Comparison of ENCODE assay signal across 8 mouse cellular contexts in the genomic region with DNA sequence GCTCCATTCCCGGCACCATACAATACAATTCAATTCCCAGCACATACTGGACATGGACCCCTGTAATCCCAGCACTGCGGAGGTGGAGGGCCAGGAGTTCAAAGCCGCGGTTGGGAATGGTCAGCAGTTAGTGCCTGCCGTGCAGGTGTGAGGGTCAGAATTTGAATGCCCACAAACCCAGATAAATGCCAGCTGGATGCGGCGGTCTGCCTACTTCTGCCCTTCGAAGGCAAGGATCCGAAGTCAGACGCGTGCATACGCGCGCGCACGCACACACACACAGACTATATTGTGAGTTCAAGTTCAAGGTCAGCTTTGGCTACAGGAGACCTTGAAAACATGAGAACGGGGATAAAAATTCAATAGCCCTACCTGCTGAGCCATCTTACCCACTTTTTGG. TPM values are rescaled to one million over a fixed set of nuclear protein-coding genes. Genes with fewer than 3 reads are reported as not detected.
DNase-seq lines count a peak whose midpoint lies in the region; ATAC-seq and TF ChIP-seq lines count a peak whose summit lies in the region.

No protein-coding gene starts in this region.

- no peak overlapping the region for H3K27ac ChIP-seq in heart, embryonic 12.5 days (ENCODE audit: poor library complexity, severe bottlenecking)
- H3K27ac ChIP-seq in MEL (ENCODE audit: control insufficient read depth, low read depth, low read length), result peak overlapping the region; percentile 80
- H3K27ac ChIP-seq in heart, embryonic 16.5 days (ENCODE audit: low read length), result peak overlapping the region; percentile 75
- peak overlapping the region; percentile 90; the same call in 1 of the 2 replicates for H3K27ac ChIP-seq in liver, postnatal 0 days (ENCODE audit: low read depth)

- no peak for TF ChIP-seq POLR2A in MEL (IDR thresholded peaks at IDR 0.05; ENCODE audit: control insufficient read depth in 1 of 2, insufficient read depth in 1 of 2, low read depth in 1 of 2, low read length in 2 of 2, poor library complexity in 1 of 2)

- peak overlapping the region; percentile 85 for H3K4me3 ChIP-seq in heart, embryonic 12.5 days
- peak overlapping the region; percentile 69 to 91 for H3K4me3 ChIP-seq in MEL (ENCODE audit: control insufficient read depth in 1 of 2, insufficient read depth in 1 of 2, low read depth in 2 of 2, low read length in 2 of 2)
- peak overlapping the region; percentile 71 for H3K4me3 ChIP-seq in heart, embryonic 16.5 days (ENCODE audit: low read length)
- peak overlapping the region; percentile 80; the same call in 1 of the 2 replicates for H3K4me3 ChIP-seq in liver, postnatal 0 days (ENCODE audit: low read depth, low read length)

- no peak for DNase-seq in heart, postnatal 4 days
- DNase-seq in MEL (ENCODE audit: low read depth, low spot score), result no peak
- no peak for DNase-seq in liver, postnatal 0 days
- DNase-seq in ovary, postnatal 14 days (ENCODE audit: low spot score), result no peak
- DNase-seq in adrenal gland, postnatal 10 days, result no peak
- no peak for DNase-seq in adrenal gland, adult 18-20 months (ENCODE audit: low spot score in 2 of 2)

- H3K79me2 ChIP-seq in MEL (ENCODE audit: control insufficient read depth, insufficient read depth, low read length, poor library complexity), result peaks cover 10% of the 10 kb centered on the region

- H3K27me3 ChIP-seq in heart, embryonic 12.5 days (replicated peaks), result no peaks in the 10 kb centered on the region
- H3K27me3 ChIP-seq in MEL (ENCODE audit: control insufficient read depth in 1 of 2, insufficient read depth in 2 of 2, low read length in 2 of 2), result no peaks in the 10 kb centered on the region
- H3K27me3 ChIP-seq in heart, embryonic 16.5 days (ENCODE audit: control insufficient read depth, insufficient read depth, low read length), result no peaks in the 10 kb centered on the region
- no peaks in the 10 kb centered on the region for H3K27me3 ChIP-seq in liver, postnatal 0 days (ENCODE audit: insufficient read depth, low read length)

- H3K9ac ChIP-seq in heart, embryonic 12.5 days, result peak overlapping the region; percentile 83
- H3K9ac ChIP-seq in MEL (ENCODE audit: control insufficient read depth, low read depth, low read length, poor library complexity, severe bottlenecking), result peak overlapping the region; percentile 74
- H3K9ac ChIP-seq in heart, embryonic 16.5 days (ENCODE audit: low read length), result peak overlapping the region; percentile 88
- H3K9ac ChIP-seq in liver, postnatal 0 days (replicated peaks), result peak overlapping the region; percentile 90

- H3K4me2 ChIP-seq in heart, embryonic 12.5 days, result peak overlapping the region; percentile 82
- peak overlapping the region; percentile 65 for H3K4me2 ChIP-seq in heart, embryonic 16.5 days (ENCODE audit: low read depth, low read length)
- H3K4me2 ChIP-seq in liver, postnatal 0 days (ENCODE audit: low read depth, low read length), result peak overlapping the region; percentile 90

- H3K36me3 ChIP-seq in heart, embryonic 12.5 days, result peaks cover 24% of the 10 kb centered on the region
- no peaks in the 10 kb centered on the region; a peak in 1 of 4 replicates for H3K36me3 ChIP-seq in MEL (ENCODE audit: control insufficient read depth in 1 of 2, insufficient read depth in 2 of 2, low read length in 2 of 2)
- H3K36me3 ChIP-seq in heart, embryonic 16.5 days (ENCODE audit: control insufficient read depth, insufficient read depth), result peaks cover 19% of the 10 kb centered on the region
- H3K36me3 ChIP-seq in liver, postnatal 0 days (replicated peaks; ENCODE audit: insufficient read depth, low read length), result peaks cover 15% of the 10 kb centered on the region

- H3K4me1 ChIP-seq in heart, embryonic 12.5 days (replicated peaks), result peaks cover 17% of the 10 kb centered on the region
- peaks cover 0 to 7% of the 10 kb centered on the region in 2 experiments; a peak in 1 of 4 replicates for H3K4me1 ChIP-seq in MEL (ENCODE audit: control insufficient read depth in 1 of 2, insufficient read depth in 2 of 2, low read length in 2 of 2)
- H3K4me1 ChIP-seq in heart, embryonic 16.5 days (ENCODE audit: control insufficient read depth, insufficient read depth, low read length), result peaks cover 13% of the 10 kb centered on the region
- peaks cover 19% of the 10 kb centered on the region for H3K4me1 ChIP-seq in liver, postnatal 0 days (ENCODE audit: insufficient read depth)

- H3K9me3 ChIP-seq in heart, embryonic 12.5 days (replicated peaks), result no peaks in the 10 kb centered on the region
- H3K9me3 ChIP-seq in MEL (replicated peaks; ENCODE audit: insufficient read depth, low read length), result no peaks in the 10 kb centered on the region
- no peaks in the 10 kb centered on the region for H3K9me3 ChIP-seq in heart, embryonic 16.5 days (replicated peaks; ENCODE audit: control insufficient read depth, low read length)
- H3K9me3 ChIP-seq in liver, postnatal 0 days (ENCODE audit: low read length), result no peaks in the 10 kb centered on the region

- no peak for ATAC-seq in heart, embryonic 12.5 days (ENCODE audit: insufficient number of reproducible peaks, low FRiP score)
- ATAC-seq in heart, embryonic 16.5 days (replicated peaks; ENCODE audit: extremely low read depth, insufficient read depth, low FRiP score), result no peak
- no peak for ATAC-seq in liver, postnatal 0 days

- no peak for TF ChIP-seq CTCF in MEL (IDR thresholded peaks at IDR 0.05 in 2 of 3, conservative IDR thresholded peaks at IDR 0.05 in 1 of 3; ENCODE audit: control insufficient read depth in 1 of 3, insufficient read depth in 1 of 3, low read depth in 2 of 3, low read length in 3 of 3, poor library complexity in 1 of 3, severe bottlenecking in 1 of 3)
- TF ChIP-seq CTCF in liver, postnatal 0 days (IDR thresholded peaks at IDR 0.05; ENCODE audit: low read depth), result no peak

- no peak for TF ChIP-seq RAD21 in MEL (IDR thresholded peaks at IDR 0.05; ENCODE audit: low read depth, low read length)

- TF ChIP-seq EP300 in MEL (IDR thresholded peaks at IDR 0.05; ENCODE audit: low read depth in 1 of 2, low read length in 2 of 2), result no peak
- TF ChIP-seq EP300 in liver, postnatal 0 days (IDR thresholded peaks at IDR 0.05; ENCODE audit: low read depth), result no peak

- 56% methylated on average over 17 of the region's 17 CpGs for WGBS in heart, embryonic 12.5 days
- WGBS in heart, embryonic 16.5 days, result 61% methylated on average over 17 of the region's 17 CpGs
- WGBS in liver, postnatal 0 days (ENCODE audit: insufficient replicate concordance), result 67% methylated on average over 17 of the region's 17 CpGs

RNA-seq across cellular contexts. Expression of a gene that starts 0.8 kb away (rescaled TPM):
- polyA plus RNA-seq in heart, embryonic 12.5 days (2016; fragmentation: Nextera tagmentation; extraction: Ambion mirVana), result 41.7 and 41.9 TPM in 2 replicates
- total RNA-seq in heart, postnatal 4 days (2021), result 10 to 100 TPM; 28.6 to 29.9 TPM
- 41.3 and 42.2 TPM in 2 replicates for total RNA-seq in MEL (2012; rRNA removed)
- 10 to 100 TPM in 1 of 2 experiments, not detected in 1; 53.2 TPM for polyA plus RNA-seq in MEL (2012; ENCODE audit: insufficient read depth in 1 of 2, insufficient read length in 2 of 2, low read depth in 1 of 2, low replicate concordance in 2 of 2, missing spikeins in 1 of 2)
- 52.0 and 55.1 TPM in 2 replicates for polyA plus RNA-seq in heart, embryonic 16.5 days (2015; fragmentation: Nextera tagmentation; extraction: Ambion mirVana)
- polyA plus RNA-seq in liver, postnatal 0 days (2015; fragmentation: Nextera tagmentation; extraction: Ambion mirVana), result 192 and 213 TPM in 2 replicates
- total RNA-seq in adrenal gland, postnatal 10 days (2021), result 10 to 100 TPM; 68.3 to 72.5 TPM
- total RNA-seq in adrenal gland, adult 18-20 months (2021), result 10 to 100 TPM; 39.6 to 63.0 TPM

RNA-seq across cellular contexts. Expression of a gene that starts 8.1 kb away (rescaled TPM):
- polyA plus RNA-seq in heart, embryonic 12.5 days (2016; fragmentation: Nextera tagmentation; extraction: Ambion mirVana), result 0.13 and 0.33 TPM in 2 replicates
- not detected for total RNA-seq in heart, postnatal 4 days (2021)
- 1.7 and 2.0 TPM in 2 replicates for total RNA-seq in MEL (2012; rRNA removed)
- 1 to 10 TPM in 1 of 2 experiments, not detected in 1; 1.8 TPM for polyA plus RNA-seq in MEL (2012; ENCODE audit: insufficient read depth in 1 of 2, insufficient read length in 2 of 2, low read depth in 1 of 2, low replicate concordance in 2 of 2, missing spikeins in 1 of 2)
- 17.0 and 38.9 TPM in 2 replicates for polyA plus RNA-seq in heart, embryonic 16.5 days (2015; fragmentation: Nextera tagmentation; extraction: Ambion mirVana)
- 0.11 and 0.14 TPM in 2 replicates for polyA plus RNA-seq in liver, postnatal 0 days (2015; fragmentation: Nextera tagmentation; extraction: Ambion mirVana)
- total RNA-seq in adrenal gland, postnatal 10 days (2021), result not detected
- not detected for total RNA-seq in adrenal gland, adult 18-20 months (2021)

RNA-seq across cellular contexts. Expression of a gene that starts 10.9 kb away (rescaled TPM):
- polyA plus RNA-seq in heart, embryonic 12.5 days (2016; fragmentation: Nextera tagmentation; extraction: Ambion mirVana), result 106 and 115 TPM in 2 replicates
- total RNA-seq in heart, postnatal 4 days (2021), result 10 to 100 TPM; 69.6 to 71.9 TPM
- total RNA-seq in MEL (2012; rRNA removed), result 152 and 166 TPM in 2 replicates
- polyA plus RNA-seq in MEL (2012; ENCODE audit: insufficient read depth in 1 of 2, insufficient read length in 2 of 2, low read depth in 1 of 2, low replicate concordance in 2 of 2, missing spikeins in 1 of 2), result 100 to 1,000 TPM; 174 to 342 TPM
- 93.0 and 103 TPM in 2 replicates for polyA plus RNA-seq in heart, embryonic 16.5 days (2015; fragmentation: Nextera tagmentation; extraction: Ambion mirVana)
- 63.6 and 64.1 TPM in 2 replicates for polyA plus RNA-seq in liver, postnatal 0 days (2015; fragmentation: Nextera tagmentation; extraction: Ambion mirVana)
- 10 to 100 TPM; 84.3 to 99.2 TPM for total RNA-seq in adrenal gland, postnatal 10 days (2021)
- total RNA-seq in adrenal gland, adult 18-20 months (2021), result 100 to 1,000 TPM in 1 of 2 experiments, 10 to 100 TPM in 1; 93.5 to 103 TPM

RNA-seq across cellular contexts. Expression of a gene that starts 19.6 kb away (rescaled TPM):
- polyA plus RNA-seq in heart, embryonic 12.5 days (2016; fragmentation: Nextera tagmentation; extraction: Ambion mirVana), result 52.2 and 53.0 TPM in 2 replicates
- 10 to 100 TPM; 29.4 to 29.7 TPM for total RNA-seq in heart, postnatal 4 days (2021)
- 48.7 and 61.4 TPM in 2 replicates for total RNA-seq in MEL (2012; rRNA removed)
- polyA plus RNA-seq in MEL (2012; ENCODE audit: insufficient read depth in 1 of 2, insufficient read length in 2 of 2, low read depth in 1 of 2, low replicate concordance in 2 of 2, missing spikeins in 1 of 2), result 10 to 100 TPM in 1 of 2 experiments, not detected in 1; 90.2 TPM
- polyA plus RNA-seq in heart, embryonic 16.5 days (2015; fragmentation: Nextera tagmentation; extraction: Ambion mirVana), result 50.6 and 51.4 TPM in 2 replicates
- 23.0 and 24.1 TPM in 2 replicates for polyA plus RNA-seq in liver, postnatal 0 days (2015; fragmentation: Nextera tagmentation; extraction: Ambion mirVana)
- 10 to 100 TPM; 42.2 to 46.5 TPM for total RNA-seq in adrenal gland, postnatal 10 days (2021)
- total RNA-seq in adrenal gland, adult 18-20 months (2021), result 10 to 100 TPM; 44.8 to 55.9 TPM

RNA-seq across cellular contexts. Expression of a gene that starts 42.6 kb away (rescaled TPM):
- polyA plus RNA-seq in heart, embryonic 12.5 days (2016; fragmentation: Nextera tagmentation; extraction: Ambion mirVana), result 0.38 and 0.90 TPM in 2 replicates
- under 1 TPM; 0.55 to 0.74 TPM for total RNA-seq in heart, postnatal 4 days (2021)
- 0.23 and 0.62 TPM in 2 replicates for total RNA-seq in MEL (2012; rRNA removed)
- 1 to 10 TPM in 1 of 2 experiments, not detected in 1; 1.6 TPM for polyA plus RNA-seq in MEL (2012; ENCODE audit: insufficient read depth in 1 of 2, insufficient read length in 2 of 2, low read depth in 1 of 2, low replicate concordance in 2 of 2, missing spikeins in 1 of 2)
- 1.8 and 2.5 TPM in 2 replicates for polyA plus RNA-seq in heart, embryonic 16.5 days (2015; fragmentation: Nextera tagmentation; extraction: Ambion mirVana)
- 707 and 780 TPM in 2 replicates for polyA plus RNA-seq in liver, postnatal 0 days (2015; fragmentation: Nextera tagmentation; extraction: Ambion mirVana)
- 10 to 100 TPM; 18.0 to 54.7 TPM for total RNA-seq in adrenal gland, postnatal 10 days (2021)
- 1 to 10 TPM; 1.2 to 2.0 TPM for total RNA-seq in adrenal gland, adult 18-20 months (2021)
